Mouse (Mus musculus) embryonic facial prominence, embryonic 12.5 days (tissue): ENCODE results near the gene Unc5a. TPM values are rescaled to one million over a fixed set of nuclear protein-coding genes. Genes with fewer than 3 reads are reported as not detected.

Experiments used
- ATAC-seq: fragments of 200-750 bp; cut with Nextera tagmentation; 2 replicates; pipeline ENCODE4 v1.8.0; 2017; ENCODE audit not compliant: insufficient number of reproducible peaks, insufficient read depth, low FRiP score, low TSS enrichment
- H3K27ac ChIP-seq: fragments of 300-500 bp; sonication (generic); 2 replicates; pipeline ENCODE4 v1.5.1; 2016; ENCODE audit warnings: mild to moderate bottlenecking
- H3K27me3 ChIP-seq: fragments of 300-500 bp; sonication (generic); 2 replicates; pipeline ENCODE4 v1.6.1; 2016; ENCODE audit warnings: mild to moderate bottlenecking, moderate library complexity
- H3K36me3 ChIP-seq: fragments of 300-500 bp; sonication (generic); 2 replicates; pipeline ENCODE4 v1.6.1; 2016; ENCODE audit warnings: mild to moderate bottlenecking
- H3K4me1 ChIP-seq: fragments of 300-500 bp; sonication (generic); 2 replicates; pipeline ENCODE4 v1.6.1; 2016
- H3K4me2 ChIP-seq: fragments of 300-500 bp; sonication (generic); replicated peaks from 2 replicates; pipeline ENCODE4 v1.6.1; 2016; ENCODE audit warnings: mild to moderate bottlenecking, moderate library complexity
- H3K4me3 ChIP-seq: fragments of 300-500 bp; sonication (generic); 2 replicates; pipeline ENCODE4 v1.5.1; 2016; ENCODE audit warnings: mild to moderate bottlenecking
- H3K9ac ChIP-seq: fragments of 300-500 bp; sonication (generic); 2 replicates; pipeline ENCODE4 v1.6.1; 2016; ENCODE audit warnings: mild to moderate bottlenecking, moderate library complexity
- H3K9me3 ChIP-seq: fragments of 300-500 bp; sonication (generic); 2 replicates; pipeline ENCODE4 v1.6.1; 2016; ENCODE audit warnings: mild to moderate bottlenecking, moderate library complexity
- WGBS: fragments of 180-500 bp; shearing (Covaris S2); methylation state at CpG from one replicate; pipeline ENCODE4 v1.1.7; 2016; 5-methylcytosine and 5-hydroxymethylcytosine counted together
- polyA plus RNA-seq: library from polyadenylated mRNA; unstranded; fragments of >200 nt; fragmentation: Nextera tagmentation; extraction: Ambion mirVana; gene quantifications from 2 replicates; pipeline ENCODE4 v1.2.1, GENCODE M21; 2016

The Unc5a gene
- polyA plus RNA-seq, 1 experiment from 2014 or later: 1.6 TPM

DNA sequence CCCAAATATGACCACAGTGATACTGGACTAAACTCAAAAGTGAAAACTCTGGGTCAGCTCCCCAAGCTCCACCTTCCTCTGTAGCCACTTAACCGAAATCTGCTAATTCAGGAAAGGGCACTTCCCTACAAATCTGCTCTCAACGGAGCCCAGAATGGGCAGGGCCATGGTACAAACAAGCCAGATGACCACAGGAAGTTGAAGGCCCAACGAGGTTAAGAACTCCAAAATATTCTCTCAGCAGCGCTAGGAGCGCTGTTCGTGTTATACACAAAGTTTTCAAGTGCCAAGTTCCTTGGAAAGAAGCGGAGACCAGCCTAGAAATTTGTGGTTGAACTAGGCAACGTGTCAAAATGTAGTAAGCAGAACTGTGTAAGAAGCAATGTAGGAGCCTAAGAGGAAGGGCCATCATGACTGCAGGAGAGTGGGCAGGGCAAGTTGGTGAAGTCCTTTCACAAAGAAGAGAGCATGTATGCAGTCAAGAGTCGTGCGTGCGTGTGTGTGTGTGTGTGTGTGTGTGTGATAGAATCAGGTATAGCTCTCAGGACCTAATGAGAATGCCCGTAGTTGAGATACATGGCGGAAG is 72.1 kb downstream of the Unc5a start, which contains the start of gene Hk3:
Hk3 (minus strand) TSS at position 192 of the 586 bp plus-strand sequence.
- Histone ChIP-seq H3K4me1 (no peaks in the 10 kb centered on the region), H3K4me2 (no peak within 1 kb of the TSS), H3K9me3 (no peaks in the 10 kb centered on the region), H3K36me3 (no peaks in the 10 kb centered on the region), H3K27ac (no peak within 1 kb of the TSS), H3K27me3 (no peaks in the 10 kb centered on the region), H3K4me3 (no peak within 1 kb of the TSS), H3K9ac (no peak within 1 kb of the TSS)
- 87% methylated on average over 13 of the region's 13 CpGs for WGBS
- ATAC-seq: no peak

DNA sequence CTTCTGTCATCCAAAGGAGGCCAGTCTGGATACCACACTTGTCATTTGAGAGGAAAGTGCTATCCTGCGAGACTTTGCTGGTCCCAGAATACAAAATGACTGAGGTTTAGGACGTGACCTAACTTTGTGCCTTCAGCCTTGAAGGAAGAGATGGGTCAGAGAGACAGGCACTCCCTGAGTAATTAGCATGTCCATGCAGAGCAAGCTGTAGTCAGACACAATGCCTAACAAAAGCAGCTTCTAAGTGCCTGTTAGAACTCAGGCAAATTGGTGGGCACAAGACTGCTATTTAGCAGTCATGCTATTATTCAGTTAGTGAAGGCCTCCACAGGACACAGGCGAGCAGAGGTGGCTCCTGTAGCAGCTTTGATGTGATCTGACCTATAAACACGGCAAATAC is 73.0 kb downstream of the Unc5a start:
- Histone ChIP-seq H3K27me3 (no peaks in the 10 kb centered on the region), H3K4me1 (no peaks in the 10 kb centered on the region), H3K36me3 (no peaks in the 10 kb centered on the region), H3K4me3 (no peak overlapping the region), H3K9ac (no peak overlapping the region), H3K9me3 (no peaks in the 10 kb centered on the region), H3K27ac (no peak overlapping the region), H3K4me2 (no peak overlapping the region)
- no peak for ATAC-seq
- 56% methylated on average over 4 of the region's 4 CpGs for WGBS

DNA sequence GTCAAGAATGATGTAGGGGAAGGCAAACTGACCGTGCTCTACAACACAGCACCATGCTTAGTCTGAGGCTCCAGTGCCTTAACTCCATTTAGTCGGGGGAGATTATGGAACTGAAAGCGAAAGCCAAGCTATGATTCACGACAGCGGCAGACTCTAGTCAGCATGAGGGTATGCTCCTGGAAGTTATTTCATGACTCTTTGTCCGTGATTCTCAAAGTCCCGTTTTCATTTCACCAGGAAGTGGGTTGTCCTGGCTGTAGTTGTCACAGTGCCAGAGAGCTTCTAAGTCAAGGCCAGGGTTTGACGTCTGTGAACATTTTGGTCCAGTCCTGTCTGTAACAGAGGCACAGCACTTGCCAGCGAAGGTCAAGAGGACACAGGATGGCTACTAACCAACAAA is 73.5 kb downstream of the Unc5a start:
- no peaks in the 10 kb centered on the region for H3K27me3 ChIP-seq
- WGBS: 76% methylated on average over 9 of the region's 9 CpGs
- no peak overlapping the region for H3K4me3 ChIP-seq

DNA sequence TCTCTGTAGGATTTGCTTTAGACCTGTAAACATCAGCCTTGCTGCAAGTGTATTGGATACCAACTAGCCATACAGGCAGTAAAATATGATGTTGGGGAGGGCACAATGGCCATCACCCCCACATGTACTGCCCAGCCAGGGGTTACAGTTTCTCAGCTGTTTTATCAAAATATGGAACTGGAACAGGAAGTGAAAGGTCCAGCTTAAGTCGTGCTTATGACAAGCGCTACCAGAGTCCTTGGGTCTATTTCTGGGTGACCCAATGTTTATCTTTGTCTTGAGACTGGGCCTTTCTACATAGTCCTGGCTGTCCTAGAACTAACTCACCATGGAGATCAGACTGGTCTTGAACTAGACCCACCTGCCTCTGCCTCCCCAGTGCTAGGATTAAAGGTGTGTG is 75.0 kb downstream of the Unc5a start:
- Histone ChIP-seq H3K4me1 (no peaks in the 10 kb centered on the region), H3K9me3 (no peaks in the 10 kb centered on the region), H3K4me3 (no peak overlapping the region), H3K4me2 (no peak overlapping the region), H3K36me3 (peaks cover 10% of the 10 kb centered on the region; the same call in 1 of the 2 replicates), H3K9ac (no peak overlapping the region), H3K27ac (no peak overlapping the region), H3K27me3 (no peaks in the 10 kb centered on the region)
- WGBS: 88% methylated on average over 2 of the region's 2 CpGs
- no peak for ATAC-seq

More for the DNA sequence above, 73.5 kb downstream of the Unc5a start:
- H3K36me3 ChIP-seq: peaks cover 2% of the 10 kb centered on the region; the same call in 1 of the 2 replicates
- no peak overlapping the region for H3K4me2 ChIP-seq
- H3K9ac ChIP-seq: no peak overlapping the region
- H3K9me3 ChIP-seq: no peaks in the 10 kb centered on the region
- H3K4me1 ChIP-seq: no peaks in the 10 kb centered on the region
- no peak overlapping the region for H3K27ac ChIP-seq
- ATAC-seq: no peak

DNA sequence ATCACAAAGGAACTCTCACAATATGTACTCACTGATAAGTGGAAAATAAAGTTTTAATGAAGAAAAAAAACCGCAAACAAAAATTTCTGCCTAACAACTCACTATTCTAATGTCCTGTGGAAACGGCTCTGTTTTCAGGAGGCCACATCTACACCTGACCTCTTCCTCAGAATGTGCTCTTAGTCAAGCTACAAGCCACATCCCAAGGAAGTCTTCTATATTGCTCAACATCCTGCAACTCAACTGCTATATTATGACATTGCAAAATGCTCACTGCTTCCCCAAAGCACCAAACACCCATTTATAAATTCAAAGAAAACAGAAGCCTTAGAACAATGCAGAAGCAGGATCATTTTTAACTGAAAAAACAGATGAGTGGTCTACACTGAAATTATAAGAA is 90.8 kb downstream of the Unc5a start:
- Histone ChIP-seq H3K27ac (no peak overlapping the region), H3K4me2 (no peak overlapping the region), H3K27me3 (no peaks in the 10 kb centered on the region), H3K4me3 (no peak overlapping the region), H3K9ac (no peak overlapping the region), H3K4me1 (no peaks in the 10 kb centered on the region), H3K9me3 (no peaks in the 10 kb centered on the region), H3K36me3 (peaks cover 11% of the 10 kb centered on the region)
- 94% methylated on average over 2 of the region's 2 CpGs for WGBS
- no peak for ATAC-seq

DNA sequence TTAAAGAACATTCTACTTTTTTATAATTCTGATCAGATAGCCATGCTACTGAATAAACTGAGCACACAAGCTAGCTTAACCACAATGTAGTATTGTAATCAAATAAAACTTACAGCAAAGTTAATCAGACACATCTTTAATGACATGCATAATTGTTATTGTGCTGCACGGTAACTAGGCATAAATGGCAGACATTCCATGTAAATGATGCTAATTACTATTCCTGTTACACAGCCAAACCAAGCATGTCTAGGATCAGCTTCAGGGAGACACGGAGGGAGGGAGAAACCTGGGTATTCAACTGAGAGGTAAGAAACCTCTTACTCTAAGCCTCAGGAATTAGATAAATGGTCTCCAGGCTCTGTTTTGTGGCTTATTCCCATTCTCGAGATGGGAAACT is 98.5 kb downstream of the Unc5a start:
- Histone ChIP-seq H3K9me3 (no peaks in the 10 kb centered on the region), H3K4me1 (no peaks in the 10 kb centered on the region), H3K4me2 (no peak overlapping the region), H3K27ac (no peak overlapping the region), H3K9ac (no peak overlapping the region), H3K36me3 (0 out of 2 replicates have a peak, but pooled peaks cover 9% of the 10 kb centered on the region), H3K4me3 (no peak overlapping the region), H3K27me3 (no peaks in the 10 kb centered on the region)
- ATAC-seq: no peak
- WGBS: 75% methylated on average over 3 of the region's 3 CpGs

Other genes starting within 250 kb of the Unc5a start
- 0.05 and 0.06 TPM in 2 replicates for gene Cdhr2, start 247.9 kb upstream of the Unc5a start, polyA plus RNA-seq
- gene Gprin1, start 199.5 kb upstream of the Unc5a start, polyA plus RNA-seq: 2.1 and 4.2 TPM in 2 replicates
- 0.27 and 0.37 TPM in 2 replicates for gene Sncb, start 182.8 kb upstream of the Unc5a start, polyA plus RNA-seq
- gene Eif4e1b, start 165.4 kb upstream of the Unc5a start, polyA plus RNA-seq: not detected in 2 replicates
- gene Tspan17, start 160.0 kb upstream of the Unc5a start, polyA plus RNA-seq: 9.9 and 13.2 TPM in 2 replicates
- 0.76 and 0.93 TPM in 2 replicates for gene Hk3, start 72.0 kb downstream of the Unc5a start, polyA plus RNA-seq
- 27.6 and 29.1 TPM in 2 replicates for gene Uimc1, start 150.9 kb downstream of the Unc5a start, polyA plus RNA-seq
- gene Zfp346, start 155.9 kb downstream of the Unc5a start, polyA plus RNA-seq: 31.2 and 32.5 TPM in 2 replicates
- gene Gm17617, start 184.1 kb downstream of the Unc5a start, polyA plus RNA-seq: not detected in 2 replicates
- 4.8 and 5.1 TPM in 2 replicates for gene Fgfr4, start 203.2 kb downstream of the Unc5a start, polyA plus RNA-seq